Mouse (Mus musculus) MEL (cell line): ENCODE results near the gene Dnajb8. TPM values are rescaled to one million over a fixed set of nuclear protein-coding genes. Genes with fewer than 3 reads are reported as not detected.

Experiments
- DNase-seq: peaks from one replicate; pipeline ENCODE4 v3.0.0; 2011; ENCODE audit warnings: low read depth, low spot score
- H3K27ac ChIP-seq: 2 replicates; pipeline ENCODE4 v1.5.1; 2012; ENCODE audit warnings: low read depth, mild to moderate bottlenecking, control low read depth, low read length, moderate library complexity; ENCODE audit not compliant: control insufficient read depth
- H3K27me3 ChIP-seq, 2 experiments: fragments of 150-350 bp in 1 of 2; sonication (generic) in 1 of 2; 2 replicates each; pipeline ENCODE4 v1.6.1; 2012; ENCODE audit warnings: low read length in 2 of 2, mild to moderate bottlenecking in 2 of 2, improper control_type of control experiment in 1 of 2, moderate library complexity in 1 of 2; ENCODE audit not compliant: insufficient read depth in 2 of 2, control insufficient read depth in 1 of 2
- H3K36me3 ChIP-seq, 2 experiments: 2 replicates each; pipeline ENCODE4 v1.6.1; 2012 to 2014; ENCODE audit warnings: low read length in 2 of 2, improper control_type of control experiment in 1 of 2, inconsistent platforms in 1 of 2, mild to moderate bottlenecking in 1 of 2; ENCODE audit not compliant: insufficient read depth in 2 of 2, control insufficient read depth in 1 of 2
- H3K4me1 ChIP-seq, 2 experiments: fragments of 150-350 bp in 1 of 2; sonication (generic) in 1 of 2; 2 replicates each; pipeline ENCODE4 v1.6.1; 2012; ENCODE audit warnings: low read length in 2 of 2, improper control_type of control experiment in 1 of 2, mild to moderate bottlenecking in 1 of 2; ENCODE audit not compliant: insufficient read depth in 2 of 2, control insufficient read depth in 1 of 2
- H3K4me3 ChIP-seq, 2 experiments: fragments of 150-350 bp in 1 of 2; sonication (generic) in 1 of 2; 2 replicates each; pipeline ENCODE4 v1.5.1; 2012; ENCODE audit warnings: low read depth in 2 of 2, low read length in 2 of 2, mild to moderate bottlenecking in 2 of 2, moderate library complexity in 2 of 2, control low read depth in 1 of 2, improper control_type of control experiment in 1 of 2; ENCODE audit not compliant: control insufficient read depth in 1 of 2, insufficient read depth in 1 of 2
- H3K79me2 ChIP-seq: 2 replicates; pipeline ENCODE4 v1.6.1; 2012; ENCODE audit warnings: mild to moderate bottlenecking, low read length, moderate library complexity; ENCODE audit not compliant: control insufficient read depth, poor library complexity, insufficient read depth
- H3K9ac ChIP-seq: 2 replicates; pipeline ENCODE4 v1.6.1; 2012; ENCODE audit warnings: low read depth, mild to moderate bottlenecking, control low read depth, low read length, moderate library complexity; ENCODE audit not compliant: control insufficient read depth, poor library complexity, severe bottlenecking
- H3K9me3 ChIP-seq: fragments of 150-350 bp; sonication (generic); replicated peaks from 2 replicates; pipeline ENCODE4 v1.6.1; 2012; ENCODE audit warnings: mild to moderate bottlenecking, low read length, improper control_type of control experiment, moderate library complexity; ENCODE audit not compliant: insufficient read depth
- BHLHE40 ChIP-seq: IDR thresholded peaks from 2 replicates; pipeline ENCODE4 v1.6.1; 2012; ENCODE audit warnings: low read depth, mild to moderate bottlenecking, inconsistent platforms, low read length, improper control_type of control experiment, borderline replicate concordance
- ELF1 ChIP-seq: IDR thresholded peaks from 2 replicates; pipeline ENCODE4 v1.6.1; 2014; ENCODE audit warnings: low read depth, mild to moderate bottlenecking, inconsistent platforms, low read length, improper control_type of control experiment, moderate library complexity
- ETS1 ChIP-seq: IDR thresholded peaks from 2 replicates; pipeline ENCODE4 v1.6.1; 2012; ENCODE audit warnings: low read depth, mild to moderate bottlenecking, inconsistent platforms, low read length, improper control_type of control experiment, moderate library complexity
- HCFC1 ChIP-seq: IDR thresholded peaks from 2 replicates; pipeline ENCODE4 v1.6.1; 2012; ENCODE audit warnings: low read depth, mild to moderate bottlenecking, inconsistent platforms, low read length, improper control_type of control experiment, moderate library complexity
- MAZ ChIP-seq: IDR thresholded peaks from 2 replicates; pipeline ENCODE4 v1.6.1; 2012; ENCODE audit warnings: low read depth, mild to moderate bottlenecking, inconsistent platforms, low read length, improper control_type of control experiment
- MYB ChIP-seq: IDR thresholded peaks from 2 replicates; pipeline ENCODE4 v1.6.1; 2011; ENCODE audit warnings: mild to moderate bottlenecking, low read depth, low read length, improper control_type of control experiment
- POLR2A ChIP-seq, 2 experiments: IDR thresholded peaks; 2 replicates each; pipeline ENCODE4 v1.6.1; 2011 to 2012; ENCODE audit warnings: low read length in 2 of 2, mild to moderate bottlenecking in 2 of 2, control low read depth in 1 of 2, improper control_type of control experiment in 1 of 2, low read depth in 1 of 2, moderate library complexity in 1 of 2; ENCODE audit not compliant: control insufficient read depth in 1 of 2, insufficient read depth in 1 of 2, poor library complexity in 1 of 2
- SMC3 ChIP-seq: IDR thresholded peaks from 2 replicates; pipeline ENCODE4 v1.6.1; 2011; ENCODE audit warnings: low read depth, low read length, improper control_type of control experiment
- TAL1 ChIP-seq: IDR thresholded peaks from 2 replicates; pipeline ENCODE4 v1.6.1; 2012; ENCODE audit warnings: mild to moderate bottlenecking, inconsistent platforms, low read length, moderate library complexity, mixed read lengths
- UBTF ChIP-seq: IDR thresholded peaks from 2 replicates; pipeline ENCODE4 v1.6.1; 2012; ENCODE audit warnings: low read depth, mild to moderate bottlenecking, inconsistent platforms, low read length, improper control_type of control experiment, moderate library complexity, borderline replicate concordance; ENCODE audit not compliant: insufficient read depth
- USF1 ChIP-seq: IDR thresholded peaks from 2 replicates; pipeline ENCODE4 v1.6.1; 2014; ENCODE audit warnings: low read depth, mild to moderate bottlenecking, inconsistent platforms, low read length, improper control_type of control experiment, moderate library complexity
- ZMIZ1 ChIP-seq: IDR thresholded peaks from 2 replicates; pipeline ENCODE4 v1.6.1; 2012; ENCODE audit warnings: low read depth, mild to moderate bottlenecking, inconsistent platforms, low read length, improper control_type of control experiment, moderate library complexity
- polyA plus RNA-seq, 2 experiments: library from polyadenylated mRNA; stranded (reverse) in 1 of 2; unstranded in 1 of 2; fragments of >175 nt in 1 of 2; fragments of >200 nt in 1 of 2; gene quantifications; 2 replicates each; pipeline versions ENCODE4 v1.2.1 to v1.2.4; 2012; ENCODE audit warnings: low replicate concordance in 2 of 2, low read depth in 1 of 2; ENCODE audit not compliant: insufficient read length in 2 of 2, insufficient read depth in 1 of 2, missing spikeins in 1 of 2
- total RNA-seq: library from RNA; depleted of rRNA; stranded (reverse); fragments of 300-350 nt; gene quantifications from 2 replicates; pipeline ENCODE4 v1.2.3, GENCODE M21; 2012; rRNA removed

Gene Dnajb8
- total and polyA plus RNA-seq, 3 experiments, result not detected

- Histone ChIP-seq H3K27me3 (no peaks in the 10 kb centered on the region), H3K4me3 (no peak overlapping the region), H3K36me3 (peaks cover 0 to 1% of the 10 kb centered on the region in 2 experiments; a peak in 2 of 4 replicates), H3K4me1 (no peaks in the 10 kb centered on the region), H3K9me3 (no peaks in the 10 kb centered on the region), H3K27ac (no peak overlapping the region), H3K9ac (no peak overlapping the region), H3K79me2 (no peaks in the 10 kb centered on the region)
- no peak for TF ChIP-seq BHLHE40
- TF ChIP-seq SMC3, result no peak
- TF ChIP-seq ZMIZ1, result no peak
- TF ChIP-seq POLR2A (IDR thresholded peaks at IDR 0.05; ENCODE audit: control insufficient read depth in 1 of 2, insufficient read depth in 1 of 2, low read depth in 1 of 2, low read length in 2 of 2, poor library complexity in 1 of 2), result no peak
- no peak for TF ChIP-seq TAL1
- TF ChIP-seq USF1, result no peak
- TF ChIP-seq ETS1, result no peak
- no peak for TF ChIP-seq ELF1
- TF ChIP-seq HCFC1, result no peak
- TF ChIP-seq MAZ, result no peak
- TF ChIP-seq UBTF, result no peak
- no peak for TF ChIP-seq MYB
- no peak for DNase-seq
Observed at GRCm38 (mm10) chr6:88301234-88301633, 79.2 kb downstream of the Dnajb8 start.

Other genes with a start within 250 kb of the Dnajb8 start
- not detected in 2 replicates for gene H1fx, start 240.6 kb upstream of the Dnajb8 start, total RNA-seq
- gene H1fx, start 240.6 kb upstream of the Dnajb8 start, polyA plus RNA-seq, result not detected
- gene Rab7, start 177.0 kb upstream of the Dnajb8 start, total RNA-seq, result 47.6 and 49.6 TPM in 2 replicates
- 100 to 1,000 TPM; 234 to 362 TPM for gene Rab7, start 177.0 kb upstream of the Dnajb8 start, polyA plus RNA-seq
- 284 and 289 TPM in 2 replicates for gene Rpn1, start 137.8 kb upstream of the Dnajb8 start, total RNA-seq
- gene Rpn1, start 137.8 kb upstream of the Dnajb8 start, polyA plus RNA-seq, result 100 to 1,000 TPM; 361 to 412 TPM
- gene Gata2, start 28.4 kb upstream of the Dnajb8 start, total RNA-seq, result 3.7 and 7.7 TPM in 2 replicates
- gene Gata2, start 28.4 kb upstream of the Dnajb8 start, polyA plus RNA-seq, result 10 to 100 TPM in 1 of 2 experiments, not detected in 1; 12.4 TPM
- gene Eefsec, start 224.3 kb downstream of the Dnajb8 start, total RNA-seq, result 26.2 and 27.5 TPM in 2 replicates
- 100 to 1,000 TPM in 1 of 2 experiments, 10 to 100 TPM in 1; 40.7 to 378 TPM for gene Eefsec, start 224.3 kb downstream of the Dnajb8 start, polyA plus RNA-seq
- 232 and 240 TPM in 2 replicates for gene Ruvbl1, start 243.1 kb downstream of the Dnajb8 start, total RNA-seq
- gene Ruvbl1, start 243.1 kb downstream of the Dnajb8 start, polyA plus RNA-seq, result 100 to 1,000 TPM; 146 to 238 TPM